Mouse (Mus musculus) ovary, postnatal 36 days (tissue): Measurements from ENCODE around the gene Tmem82.
A peak's percentile ranks its signal among the peaks of the same experiment; 100 is the strongest.
"Not testable (repeated sequence)": the region's sequence is repeated elsewhere in the genome, so short reads cannot be mapped to it uniquely, and the experiment has no call there.

Experiments
- DNase-seq: peaks from one replicate; pipeline ENCODE4 v3.0.0; 2022; ENCODE audit warnings: low spot score, mixed read lengths

Tmem82 gene

GRCm38 (mm10) chr4:141574789-141575702 is 43.4 kb downstream of the Tmem82 start:
- DNase-seq, result peak; percentile 82

GRCm38 (mm10) chr4:141573359-141573966 is 45.0 kb downstream of the Tmem82 start:
- DNase-seq, result no peak

- DNase-seq, result no peak
Measured at GRCm38 (mm10) chr4:141572668-141573358, 45.6 kb downstream of the Tmem82 start.

GRCm38 (mm10) chr4:141571934-141572333 is 46.5 kb downstream of the Tmem82 start:
- no peak for DNase-seq

- no peak for DNase-seq
Measured at GRCm38 (mm10) chr4:141571337-141571739, 47.1 kb downstream of the Tmem82 start.

- DNase-seq, result no peak
Measured at GRCm38 (mm10) chr4:141570821-141571220, 47.6 kb downstream of the Tmem82 start.

DNA sequence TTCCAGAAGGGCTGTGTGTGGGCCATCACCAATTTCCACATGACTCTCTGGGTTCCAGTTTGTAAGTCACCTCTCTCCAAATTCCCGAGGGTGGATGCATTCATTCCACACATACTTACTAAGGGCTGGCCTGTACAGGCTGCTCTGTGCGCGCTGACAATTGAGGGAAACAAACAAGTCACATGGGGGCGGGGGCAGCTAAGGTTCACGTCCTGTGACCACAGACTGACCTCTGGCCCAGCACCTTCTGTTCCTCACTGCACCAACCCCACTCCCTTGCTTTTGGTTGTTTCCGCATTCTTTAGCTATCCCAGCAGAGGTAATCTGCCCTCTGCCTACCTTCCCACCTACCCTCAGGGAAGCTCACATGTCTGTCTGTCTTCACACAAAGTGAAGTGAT is 48.4 kb downstream of the Tmem82 start:
- DNase-seq, result no peak

GRCm38 (mm10) chr4:141568966-141569365 is 49.5 kb downstream of the Tmem82 start:
- DNase-seq, result no peak

- not testable (repeated sequence) for DNase-seq
Measured at GRCm38 (mm10) chr4:141567174-141567573, 51.3 kb downstream of the Tmem82 start.

DNA sequence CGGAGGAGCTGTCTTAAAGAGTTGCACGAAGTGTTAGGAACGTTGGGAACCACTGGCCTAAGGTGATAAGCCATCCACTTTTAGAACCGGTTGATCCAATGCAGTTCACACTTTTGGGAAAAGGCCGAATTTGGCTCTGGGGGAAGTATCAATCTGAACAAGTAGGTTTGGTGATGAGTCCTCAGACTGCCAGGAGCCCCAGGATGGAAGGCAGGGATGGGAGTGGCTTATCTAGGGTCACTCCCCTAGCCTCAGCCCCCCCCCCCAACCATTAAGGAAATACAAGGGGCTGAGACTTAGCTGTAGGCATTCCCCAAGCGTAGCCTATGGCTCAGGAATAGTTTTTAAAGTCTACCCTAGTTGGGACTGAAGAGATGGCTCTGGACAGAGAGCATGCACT is 52.2 kb downstream of the Tmem82 start:
- no peak for DNase-seq

DNA sequence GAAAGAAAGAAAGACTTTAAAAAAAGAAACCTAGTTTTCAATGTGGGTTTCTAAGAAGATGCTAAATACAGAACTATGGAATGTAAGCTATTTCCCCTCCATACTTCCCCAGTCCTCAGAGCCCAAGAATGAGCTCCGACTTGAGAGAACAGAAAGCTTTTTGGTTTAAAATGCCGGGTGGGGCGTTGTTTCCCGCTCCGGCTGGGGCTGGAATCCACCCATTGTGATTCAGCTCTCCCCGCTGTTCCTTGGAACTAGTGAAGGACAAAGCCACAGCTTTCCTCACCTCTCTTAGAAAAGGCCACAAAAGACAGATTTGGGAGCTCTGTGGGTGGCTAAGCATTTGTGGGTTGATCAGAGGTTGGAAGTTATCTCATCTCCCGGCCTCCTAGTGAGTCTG is 53.1 kb downstream of the Tmem82 start:
- DNase-seq, result no peak

- DNase-seq, result no peak
Measured at GRCm38 (mm10) chr4:141564660-141565059, 53.8 kb downstream of the Tmem82 start.

DNA sequence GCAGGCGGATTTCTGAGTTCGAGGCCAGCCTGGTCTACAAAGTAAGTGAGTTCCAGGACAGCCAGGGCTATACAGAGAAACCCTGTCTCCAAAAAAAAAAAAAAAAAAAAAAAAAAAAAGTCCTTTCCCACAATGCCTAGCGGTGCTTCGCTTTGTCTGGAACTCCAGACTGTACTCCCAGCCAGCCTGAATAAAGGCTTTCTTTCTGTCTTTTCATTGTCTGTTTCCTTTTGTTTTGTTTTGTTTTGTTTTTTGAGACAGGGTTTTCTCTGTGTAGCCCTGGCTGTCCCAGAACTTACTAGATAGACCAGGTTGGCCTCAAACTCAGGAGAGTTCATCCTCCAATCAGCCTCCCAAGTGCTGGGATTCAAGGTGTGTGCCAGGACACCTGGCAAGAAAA is 54.2 kb downstream of the Tmem82 start:
- DNase-seq, result no peak
